Mouse (Mus musculus): Measurements from ENCODE around the gene Ndufa7. TPM values are rescaled to one million over a fixed set of nuclear protein-coding genes. Genes with fewer than 3 reads are reported as not detected.

The Ndufa7 gene
- total RNA-seq (2021) = 100 to 1,000 TPM; 487 to 498 TPM
- long read RNA-seq, experiment 1, transcript Ndufa7-202 (3 exons, 438 nt) = minor isoform, 6 of 88 reads
- long read RNA-seq, experiment 1, transcript Ndufa7-201 (4 exons, 528 nt) = major isoform, 72 of 88 reads
- long read RNA-seq, experiment 1, transcript Ndufa7-204 (2 exons, 610 nt) = minor isoform, 7 of 88 reads
- long read RNA-seq, experiment 1, partial matches to known transcripts = 0 of 88 reads
- long read RNA-seq, experiment 1, other reads (novel, unspliced or antisense) = 1 of 88 reads
- long read RNA-seq, experiment 2, transcript Ndufa7-201 (4 exons, 528 nt) = major isoform, 276 of 364 reads
- long read RNA-seq, experiment 2, transcript Ndufa7-202 (3 exons, 438 nt) = minor isoform, 18 of 364 reads
- long read RNA-seq, experiment 2, transcript Ndufa7-204 (2 exons, 610 nt) = minor isoform, 43 of 364 reads
- long read RNA-seq, experiment 2, partial matches to known transcripts = 2 of 364 reads
- long read RNA-seq, experiment 2, other reads (novel, unspliced or antisense) = 18 of 364 reads

DNA sequence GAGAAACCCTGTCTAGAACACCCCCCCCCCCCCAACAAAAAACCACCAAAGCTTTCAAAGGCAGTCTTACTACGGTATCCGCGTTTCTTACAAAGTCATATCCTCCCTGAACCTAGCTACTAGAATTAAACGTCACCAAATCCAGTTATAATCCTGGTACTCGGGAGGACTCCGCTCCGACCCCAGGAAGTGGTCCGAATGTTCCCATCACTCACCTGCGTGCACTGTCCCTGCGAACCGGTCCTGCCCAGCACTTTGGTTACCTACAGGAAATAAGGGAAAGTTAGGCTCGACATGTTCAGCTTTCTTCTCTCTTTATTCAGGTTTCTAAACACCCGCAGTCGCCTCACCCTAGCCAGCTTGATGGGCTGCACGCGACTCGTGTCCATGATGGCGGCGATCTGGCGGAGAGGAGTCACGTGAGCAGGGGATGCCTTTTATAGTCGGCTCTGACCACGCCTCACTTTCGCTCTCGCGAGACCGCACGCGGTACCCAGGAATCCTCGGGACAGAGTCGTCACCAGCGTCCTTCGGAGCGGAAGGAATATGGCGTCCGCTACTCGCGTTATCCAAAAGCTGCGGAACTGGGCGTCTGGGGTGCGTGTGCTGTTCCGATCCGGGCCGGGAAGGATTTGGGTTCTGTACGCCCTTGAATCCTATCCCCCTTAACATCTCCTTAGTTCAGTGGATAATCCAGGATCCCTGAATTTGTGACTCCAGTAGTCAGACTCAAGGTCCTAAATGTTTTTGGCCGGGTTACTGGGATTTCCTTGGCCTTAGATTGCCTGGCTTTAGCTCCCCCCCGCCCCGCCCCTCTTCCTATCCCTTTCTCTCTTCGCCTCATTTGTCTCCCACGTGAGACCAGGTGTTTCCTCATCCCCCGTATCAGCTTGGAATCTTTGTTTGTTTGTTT, at the start of gene Ndufa7, which contains the start of gene Rps28:
Ndufa7 (plus strand) TSS at position 489 of the 913 bp plus-strand sequence.
Rps28 (minus strand) TSS at position 479 of the 913 bp plus-strand sequence.
- DNase-seq (ENCODE audit: low spot score in 2 of 2) = peak; percentile 98 to 99

DNA sequence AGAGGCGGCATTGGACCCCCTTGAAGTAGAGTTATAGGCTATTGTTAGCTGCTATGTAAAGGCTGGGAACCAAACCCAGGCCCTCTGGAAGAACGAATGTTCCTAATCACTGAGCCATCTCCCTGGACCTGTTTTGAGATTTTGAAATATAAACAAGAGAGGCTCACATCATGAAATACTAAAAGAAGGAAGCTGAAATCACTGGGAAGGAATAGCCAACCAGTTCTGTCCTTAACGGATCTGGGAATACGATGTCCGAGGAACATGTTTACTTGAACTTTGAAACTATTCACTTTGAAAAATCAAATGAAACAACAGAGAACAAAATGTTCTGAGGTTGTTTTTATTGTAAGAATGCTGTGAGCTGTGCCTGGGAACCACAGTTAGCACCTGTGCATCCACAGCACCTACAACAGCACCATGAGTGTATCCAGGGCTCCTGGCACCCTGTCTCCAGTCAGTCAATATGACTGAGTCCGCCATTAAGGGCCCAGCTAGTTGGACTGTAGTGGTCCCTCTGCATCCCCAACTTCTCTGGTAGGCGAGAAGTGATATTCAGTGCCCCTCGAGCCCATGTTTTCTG, 49.7 kb upstream of the Ndufa7 start:
- no peak for DNase-seq (ENCODE audit: low spot score in 2 of 2)

DNA sequence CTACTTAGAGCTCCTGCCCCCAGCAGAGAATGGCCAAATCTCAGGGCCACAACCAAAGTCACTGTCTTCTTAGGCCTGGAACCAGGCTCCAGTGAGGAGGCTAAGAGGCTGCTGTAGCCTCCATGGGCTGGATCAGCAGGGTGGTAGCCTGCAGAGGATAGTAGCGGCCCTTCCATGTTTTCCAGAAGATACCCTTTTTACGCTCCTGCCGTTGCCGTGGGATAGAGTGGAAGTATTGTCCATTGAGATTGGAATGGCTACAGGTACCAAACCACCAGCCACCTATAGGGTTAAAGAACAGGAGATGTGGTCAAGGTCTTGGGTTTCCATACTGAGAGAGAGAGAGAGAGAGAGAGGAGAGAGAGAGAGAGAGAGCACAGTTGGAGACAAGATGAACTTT, 49.1 kb upstream of the Ndufa7 start:
- no peak for DNase-seq (ENCODE audit: low spot score in 2 of 2)

DNA sequence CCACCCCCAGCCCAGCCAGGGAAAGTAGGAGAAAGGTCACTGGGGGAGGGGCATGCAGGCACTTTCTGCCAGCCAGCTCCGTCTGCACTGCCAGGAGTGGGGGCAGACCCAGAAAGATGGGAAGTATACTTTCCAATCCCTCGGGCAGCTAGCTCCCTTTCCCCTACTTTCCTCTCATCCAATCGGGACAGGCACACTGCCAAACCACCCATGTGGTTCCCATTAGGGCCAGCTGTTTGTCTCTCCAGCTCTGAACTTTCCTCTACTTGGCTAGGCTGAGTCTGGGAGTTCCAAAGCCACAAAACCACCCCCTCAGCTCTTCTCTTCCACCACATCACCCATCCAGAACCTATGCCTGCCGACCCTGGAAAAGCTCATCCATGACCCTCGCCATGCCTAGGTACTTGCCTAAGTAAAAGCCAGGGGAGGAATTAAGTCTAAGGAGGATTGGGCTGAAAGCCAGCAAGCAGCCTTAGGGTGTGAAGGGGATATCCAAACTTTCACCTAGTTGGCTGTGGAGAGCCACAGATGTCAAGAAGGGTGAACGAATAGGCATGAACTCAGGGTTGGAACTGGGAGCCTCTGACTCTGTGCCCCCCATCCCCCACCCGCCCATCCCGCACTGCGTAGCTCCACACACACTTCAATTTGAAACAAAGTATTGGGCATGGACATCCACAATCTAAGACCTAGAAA, 45.0 kb upstream of the Ndufa7 start:
- DNase-seq (ENCODE audit: low spot score in 2 of 2) = peak; percentile 72 to 86

DNA sequence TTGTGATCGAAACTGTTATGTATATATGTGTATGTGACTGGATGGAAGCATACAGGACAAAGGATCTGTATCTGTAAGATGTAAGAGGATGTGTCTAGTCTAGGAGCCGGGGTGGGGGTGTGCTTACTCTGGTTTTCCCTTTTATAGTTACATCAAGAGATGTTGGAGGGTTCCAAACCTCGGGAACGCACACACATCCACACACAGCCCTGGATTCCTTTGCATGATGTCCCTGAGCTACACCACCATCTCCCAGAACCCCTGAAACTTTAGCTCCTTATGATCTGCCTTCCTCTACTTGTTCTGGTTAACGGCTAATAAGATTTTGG, 44.4 kb upstream of the Ndufa7 start:
- DNase-seq (ENCODE audit: low spot score in 2 of 2) = no peak

DNA sequence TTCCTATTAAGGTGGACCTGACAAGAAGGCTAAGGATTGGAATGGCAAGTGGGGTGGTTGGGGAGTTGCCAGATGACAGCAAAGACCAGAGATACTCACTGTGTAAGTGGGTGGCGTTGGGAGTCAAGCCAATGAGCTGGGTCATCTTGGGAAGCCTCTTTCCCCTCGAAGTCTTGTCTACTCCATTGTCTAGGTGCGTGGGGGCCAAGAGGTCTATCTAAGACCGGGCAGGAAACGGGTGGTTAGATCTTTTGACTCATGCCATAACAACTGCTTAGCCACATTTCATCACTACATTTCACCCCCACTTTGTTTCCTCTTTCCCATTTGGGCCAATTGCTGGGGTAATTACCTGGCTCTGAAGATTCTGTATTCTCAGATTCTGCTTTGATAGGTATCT, 43.9 kb upstream of the Ndufa7 start:
- DNase-seq (ENCODE audit: low spot score in 2 of 2) = peak in 1 of 2 experiments; percentile 52

DNA sequence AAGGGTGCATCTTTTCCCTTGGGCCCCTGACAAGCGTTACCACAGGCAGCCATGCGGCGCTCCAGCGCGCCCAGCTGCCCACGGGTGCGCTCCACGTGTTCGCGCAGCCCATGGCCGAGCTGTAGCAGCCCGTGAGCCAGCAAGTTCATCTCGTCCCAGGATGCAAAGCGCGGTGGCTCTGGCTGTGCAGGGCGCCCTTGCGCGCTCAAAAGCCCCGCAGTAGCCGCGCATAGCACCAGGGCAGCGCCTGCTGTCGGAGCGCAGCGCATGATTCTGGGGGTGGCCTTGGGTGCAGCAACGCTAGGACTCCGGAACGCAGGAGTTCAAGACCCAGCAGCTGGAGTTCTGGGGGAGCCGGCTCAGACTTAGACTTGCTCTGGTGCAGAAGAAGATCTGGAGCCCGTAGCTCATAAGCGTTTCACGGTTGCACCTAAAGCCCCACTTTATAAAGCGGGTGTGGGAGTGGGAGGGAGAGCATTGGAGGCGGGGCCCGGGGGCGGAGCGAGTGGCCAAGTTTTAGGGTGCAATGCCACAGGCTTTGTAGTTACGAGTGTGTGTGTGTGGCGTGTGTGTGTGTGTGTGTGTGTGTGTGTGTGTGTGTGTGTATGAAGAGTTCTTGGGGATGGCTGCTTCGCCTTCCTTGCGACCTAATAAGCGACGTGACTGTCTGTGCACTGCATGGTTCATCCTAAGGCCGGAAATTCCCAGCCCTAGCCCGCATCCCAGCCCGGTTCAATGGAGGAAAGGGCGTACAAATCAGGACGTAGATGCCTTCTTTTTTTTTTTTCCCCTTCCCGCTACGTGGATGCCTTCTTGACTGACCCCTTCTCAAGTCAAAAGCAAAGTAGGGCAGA, 43.0 kb upstream of the Ndufa7 start, which contains the start of gene Angptl4:
Angptl4 (minus strand) TSS at position 707 of the 854 bp plus-strand sequence.
- DNase-seq (ENCODE audit: low spot score in 2 of 2) = peak; percentile 74 to 82

DNA sequence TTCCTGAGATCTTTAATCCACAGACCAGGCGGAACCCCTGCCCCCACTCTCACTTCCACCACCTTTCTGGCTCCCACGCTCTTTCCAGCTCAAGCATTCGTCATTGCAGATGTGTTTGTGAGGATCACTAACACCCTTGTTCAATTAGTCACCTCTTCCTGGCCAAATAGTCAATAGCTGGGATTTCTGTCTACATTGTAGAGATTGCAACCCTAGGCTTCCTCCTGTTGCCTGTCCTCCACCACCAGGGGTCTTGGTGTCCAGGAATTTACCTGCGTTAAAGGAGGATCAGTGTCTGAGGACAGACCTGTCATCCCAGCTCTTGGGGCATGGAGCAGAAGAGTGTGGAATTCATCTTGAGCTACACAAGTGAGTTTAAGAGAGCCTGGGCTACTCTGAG, 42.3 kb upstream of the Ndufa7 start:
- no peak for DNase-seq (ENCODE audit: low spot score in 2 of 2)

DNA sequence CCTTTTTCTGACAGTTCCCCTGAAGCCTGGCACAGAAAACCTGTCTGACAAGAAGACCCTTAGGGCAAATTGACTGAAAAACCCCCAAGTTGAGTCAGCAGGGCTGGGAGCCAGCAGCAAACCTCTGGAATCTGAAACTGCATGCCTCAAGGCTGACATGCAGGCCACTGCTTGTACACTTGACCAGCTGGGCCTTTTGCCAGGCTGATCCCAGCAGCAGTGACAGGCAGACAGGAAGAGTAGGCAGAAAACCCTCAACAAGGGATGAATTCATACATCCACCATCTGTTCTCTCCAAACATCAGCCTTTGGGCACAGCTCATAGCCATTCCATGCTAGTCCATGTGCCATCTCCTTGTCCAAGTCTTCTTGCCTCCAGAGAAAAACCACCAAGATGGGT, 41.0 kb upstream of the Ndufa7 start:
- DNase-seq (ENCODE audit: low spot score in 2 of 2) = peak; percentile 70 to 72

DNA sequence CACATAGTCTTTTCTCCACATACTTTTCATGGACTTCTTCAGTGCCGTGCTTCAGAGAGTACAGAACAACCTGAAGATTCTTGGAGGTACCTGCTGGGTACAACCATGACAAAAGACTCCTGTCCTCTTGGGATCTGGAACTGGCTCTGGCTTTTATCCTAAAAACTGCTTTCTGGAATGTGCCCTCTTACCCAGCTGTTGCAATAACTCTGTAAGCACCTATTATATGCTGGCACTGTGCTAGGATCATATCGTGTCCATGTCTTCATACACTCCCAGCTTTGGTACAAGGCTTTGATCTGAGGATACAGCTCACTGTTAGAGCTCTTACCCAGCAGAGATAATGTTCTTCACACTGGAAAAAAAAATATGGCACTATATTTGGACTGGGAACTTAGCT, 39.4 kb upstream of the Ndufa7 start:
- DNase-seq (ENCODE audit: low spot score in 2 of 2) = no peak

DNA sequence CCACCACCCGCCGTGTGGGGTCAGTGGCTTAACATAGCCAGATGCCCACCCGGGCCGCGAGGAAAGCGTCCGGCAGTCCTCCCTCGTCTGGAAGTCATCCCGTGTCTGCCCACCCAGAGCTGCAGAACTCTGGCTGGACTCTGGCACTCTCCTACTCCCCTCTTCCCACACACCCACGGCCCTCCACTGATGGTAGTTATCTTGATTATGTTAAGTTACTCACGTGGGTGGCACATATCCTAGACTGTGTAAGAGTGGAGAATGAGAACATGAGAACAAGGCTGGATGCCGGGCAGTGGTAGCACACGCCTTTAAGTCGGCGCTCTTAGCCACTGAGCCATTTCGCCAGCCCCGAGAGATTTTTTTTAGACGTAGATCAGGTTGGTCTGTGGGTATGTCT, 38.0 kb upstream of the Ndufa7 start:
- DNase-seq (ENCODE audit: low spot score in 2 of 2) = no peak

DNA sequence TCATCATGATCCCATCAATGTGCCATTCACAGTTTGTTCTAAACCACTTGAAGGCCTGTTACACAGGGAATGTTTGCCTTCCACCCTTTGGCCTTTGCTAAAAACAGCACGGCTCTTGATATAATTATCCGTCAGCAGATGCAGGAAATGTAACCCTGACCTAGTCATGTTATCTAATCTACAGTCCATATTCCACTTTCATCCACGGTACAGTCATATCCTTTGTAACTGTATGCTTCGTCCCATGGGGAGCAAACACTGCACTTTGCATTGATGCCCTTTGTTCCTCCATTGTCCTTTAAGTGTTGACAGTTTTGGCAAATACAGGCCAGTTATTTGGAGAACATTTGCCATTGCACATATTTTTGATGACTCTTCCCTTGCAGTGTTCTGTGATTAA, 35.6 kb upstream of the Ndufa7 start:
- DNase-seq (ENCODE audit: low spot score in 2 of 2) = no peak

DNA sequence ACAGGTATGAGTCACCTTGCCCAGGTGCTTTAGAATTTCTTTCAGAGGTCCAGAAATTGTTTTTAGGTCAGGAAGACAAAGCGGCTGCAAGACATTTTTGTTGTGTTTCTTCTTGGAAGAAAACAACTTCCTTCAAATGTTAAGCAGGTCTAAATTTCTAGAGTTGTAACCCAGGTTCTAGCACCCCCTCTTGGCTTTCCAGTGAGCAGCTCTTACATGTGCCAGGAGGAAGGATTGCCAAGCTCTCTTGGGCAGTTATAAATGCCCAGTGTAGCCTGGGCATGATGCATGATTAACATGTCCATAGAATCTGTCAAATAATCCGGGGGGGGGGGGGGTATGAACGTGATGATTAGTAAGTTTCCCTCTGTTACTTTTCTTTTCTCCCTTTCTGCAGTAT, 26.1 kb upstream of the Ndufa7 start:
- DNase-seq (ENCODE audit: low spot score in 2 of 2) = no peak

DNA sequence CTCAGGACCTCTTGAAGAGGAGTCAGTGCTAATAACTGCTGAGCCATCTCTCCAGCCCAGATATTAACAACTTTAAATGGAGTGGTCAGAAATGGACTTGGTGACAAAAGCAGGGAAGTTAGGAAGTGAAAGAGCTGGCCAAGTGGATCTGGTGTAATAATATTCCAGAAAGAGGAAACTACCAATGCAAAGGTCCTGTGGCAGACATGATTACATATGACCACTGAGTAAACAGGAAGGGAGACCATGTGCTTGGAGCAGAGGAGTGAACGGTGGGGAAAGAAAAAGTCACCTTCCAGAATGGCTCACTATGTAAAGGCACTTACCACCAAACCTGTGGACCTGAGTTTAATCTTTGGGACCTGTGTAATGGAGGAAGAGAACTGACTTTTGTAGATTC, 25.1 kb upstream of the Ndufa7 start:
- no peak for DNase-seq (ENCODE audit: low spot score in 2 of 2)

DNA sequence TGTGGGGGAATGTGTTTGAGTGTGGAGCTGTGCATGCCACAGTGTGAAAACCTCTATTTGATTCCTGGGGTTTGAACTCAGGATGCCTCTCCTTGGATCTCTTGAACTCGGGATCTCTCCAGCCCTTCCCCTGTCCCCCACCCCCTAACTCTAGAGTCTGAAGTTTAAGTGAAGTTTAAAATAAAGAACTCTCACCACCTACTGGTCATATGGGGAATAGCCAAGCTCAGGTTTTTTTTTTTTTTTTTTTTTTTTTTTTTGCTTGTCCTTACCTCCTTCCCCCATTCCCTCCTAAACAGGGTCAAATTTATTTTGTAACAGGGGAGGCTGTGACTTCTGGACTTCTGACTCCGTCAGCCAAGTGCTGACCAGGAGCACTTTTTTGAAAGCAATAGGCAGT, 22.2 kb upstream of the Ndufa7 start:
- DNase-seq (ENCODE audit: low spot score in 2 of 2) = no peak

DNA sequence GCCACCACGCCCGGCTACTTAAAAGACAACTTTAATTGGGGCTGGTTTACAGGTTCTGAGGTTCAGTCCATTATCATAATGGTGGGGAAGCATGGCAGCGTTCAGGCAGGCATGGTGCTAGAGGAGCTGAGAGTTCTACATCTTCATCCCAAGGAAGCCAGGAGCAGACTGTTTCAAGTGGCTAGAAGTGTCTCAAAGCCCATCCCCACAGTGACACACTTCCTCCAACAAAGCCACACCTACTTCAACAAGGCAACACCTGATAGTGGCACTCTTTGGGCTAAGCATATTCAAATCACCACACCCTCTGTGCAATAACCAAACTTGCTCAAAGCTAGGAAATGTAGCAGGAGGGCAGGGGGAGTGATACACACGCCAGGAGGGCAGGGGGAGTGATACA, 20.2 kb upstream of the Ndufa7 start:
- no peak for DNase-seq (ENCODE audit: low spot score in 2 of 2)

DNA sequence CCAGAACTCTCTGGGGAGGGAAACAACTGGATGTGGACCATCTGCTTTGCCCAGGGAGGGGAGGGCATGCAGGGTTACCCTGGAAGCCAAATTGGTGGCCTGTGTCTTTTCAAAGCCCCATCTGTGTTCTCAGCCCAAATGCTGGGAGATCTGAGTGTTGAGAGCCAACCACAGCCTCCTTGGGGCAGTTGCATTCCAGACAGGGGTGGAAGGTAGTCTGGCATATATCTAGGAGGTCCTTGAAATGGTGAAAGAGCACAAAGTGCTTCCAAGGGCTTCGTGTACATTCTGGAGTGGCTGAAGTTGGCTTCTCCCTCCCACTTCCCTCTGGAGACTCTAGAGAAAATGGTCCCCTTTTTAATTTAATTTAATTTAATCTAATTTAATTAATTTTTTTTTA, 19.6 kb upstream of the Ndufa7 start:
- DNase-seq (ENCODE audit: low spot score in 2 of 2) = no peak

DNA sequence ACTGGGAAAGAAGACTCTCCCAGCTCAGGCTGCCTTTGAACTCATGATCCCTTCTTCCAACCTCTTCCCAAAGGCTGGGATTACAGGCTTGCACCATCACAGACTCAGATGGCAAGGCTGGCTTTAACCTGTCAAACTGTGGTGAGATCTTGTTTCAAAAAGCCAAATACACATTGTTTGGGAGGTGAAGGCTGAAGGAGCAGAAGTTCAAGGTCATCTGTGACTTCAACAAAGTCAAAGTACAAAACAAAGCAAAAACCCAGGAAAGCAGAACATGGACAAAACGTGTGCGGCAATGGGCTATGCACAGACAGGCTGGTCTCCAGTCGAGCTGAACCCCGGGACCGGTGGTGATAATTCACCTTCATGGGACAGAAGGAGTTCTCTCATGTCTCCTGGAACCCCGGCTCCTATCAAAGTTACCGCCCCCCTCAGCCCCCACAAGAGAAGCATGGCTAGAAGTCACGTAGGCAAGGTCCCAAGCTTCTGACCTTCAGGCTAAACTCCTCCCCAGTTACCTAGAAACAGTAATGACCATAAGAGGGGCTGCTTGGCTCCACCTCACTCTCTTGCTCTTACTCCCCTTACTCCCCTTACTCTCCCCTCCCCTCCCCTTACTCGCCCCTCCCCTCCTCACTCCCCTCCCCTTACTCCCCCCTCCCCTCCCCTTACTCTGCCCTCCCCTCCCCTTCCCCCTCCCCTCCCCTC, 17.0 kb upstream of the Ndufa7 start:
- DNase-seq (ENCODE audit: low spot score in 2 of 2) = no peak

DNA sequence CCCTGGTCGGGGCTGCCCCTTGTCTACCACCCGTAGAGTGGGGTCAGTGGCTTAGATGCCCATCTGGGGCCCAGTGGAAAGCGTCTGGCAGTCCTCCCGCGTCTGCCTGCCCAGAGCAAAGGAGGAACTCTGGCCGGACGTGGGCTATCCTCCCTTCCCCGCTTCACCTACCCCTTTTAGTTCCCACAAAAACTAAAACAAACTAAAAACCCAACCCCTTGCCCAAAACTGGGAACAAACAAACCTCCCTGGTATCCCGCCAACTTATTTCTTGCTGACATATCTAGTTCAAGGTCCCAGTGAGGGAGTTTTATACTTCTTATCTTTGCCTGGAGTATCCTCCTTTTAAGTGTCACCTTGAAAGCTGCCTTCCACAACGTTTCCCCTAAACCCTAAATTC, 16.2 kb upstream of the Ndufa7 start:
- DNase-seq (ENCODE audit: low spot score in 2 of 2) = no peak
